Mouse (Mus musculus) mature B cell (primary cell): Measurements from ENCODE around the gene Sipa1l2.

ENCODE experiments used
- in situ Hi-C: fragments of 300-500 bp; cut with MboI; formaldehyde crosslinking; loops from 2 replicates; pipeline ENCODE4 v1.14.3; 2019

Sipa1l2 gene

GRCm38 (mm10) chr8:125465156-125465821 lies 104.3 kb downstream of the Sipa1l2 start:
- in situ Hi-C loops, result no loop called here

- in situ Hi-C loops, result no loop called here
Observed at GRCm38 (mm10) chr8:125462901-125463300, 106.7 kb downstream of the Sipa1l2 start.

DNA sequence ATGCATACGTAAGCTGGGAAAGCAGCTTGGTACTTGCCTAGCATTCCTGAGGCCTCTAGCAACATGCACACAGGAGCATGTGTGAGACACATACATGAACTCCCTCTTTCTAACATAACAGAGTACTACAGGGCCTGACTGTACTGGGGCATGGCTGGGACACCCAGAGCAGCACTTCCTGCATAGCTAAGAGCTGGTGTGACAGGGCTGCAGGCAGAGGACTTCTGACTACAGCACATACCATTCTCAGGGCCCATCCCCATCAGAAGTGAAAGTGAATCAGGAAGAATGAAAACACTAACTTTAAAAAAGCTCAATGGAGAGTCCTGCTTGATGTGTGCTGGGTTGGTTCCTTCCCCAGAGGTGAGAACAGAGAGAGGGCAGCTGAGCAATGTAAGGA lies 108.1 kb downstream of the Sipa1l2 start:
- in situ Hi-C loops, result no loop called here

DNA sequence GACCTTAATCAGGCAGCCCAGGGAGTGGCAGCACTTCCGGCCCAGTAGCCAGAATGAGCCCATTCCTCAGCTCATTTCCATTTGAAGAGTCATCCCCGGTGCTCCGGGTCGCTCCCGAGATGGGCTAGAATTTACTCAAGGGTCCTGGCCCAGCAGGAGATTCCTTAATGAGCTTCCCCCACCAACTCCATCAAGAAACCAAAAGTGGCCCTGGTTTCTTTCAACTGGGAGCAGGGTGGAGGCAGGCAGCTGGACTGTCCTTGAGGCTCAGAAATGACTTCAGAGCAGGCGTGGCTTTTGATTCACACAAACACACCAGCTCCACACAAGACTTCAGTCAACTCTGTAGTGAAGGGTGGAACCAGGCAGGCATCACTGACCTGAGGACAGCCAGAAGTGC lies 109.0 kb downstream of the Sipa1l2 start:
- in situ Hi-C loops, result no loop called here

DNA sequence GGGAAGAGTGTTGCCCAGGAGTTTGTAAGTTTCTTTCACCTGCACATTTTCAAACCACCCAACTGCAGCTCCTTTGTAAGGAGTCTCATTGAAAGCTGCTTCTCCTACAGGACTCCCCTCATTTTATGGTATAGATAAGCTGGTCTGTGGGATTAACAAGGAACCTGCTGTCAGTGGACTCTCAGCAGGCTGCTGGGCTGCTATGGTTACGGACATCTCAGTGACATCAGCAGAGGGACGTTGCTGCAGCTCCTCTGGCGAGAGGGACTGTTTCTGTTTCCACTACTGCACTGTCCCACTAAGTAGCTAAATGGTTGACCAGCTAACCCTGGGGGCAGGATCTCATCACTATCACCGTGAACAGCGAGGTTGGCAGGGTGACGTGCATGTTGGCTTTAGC lies 120.6 kb downstream of the Sipa1l2 start:
- in situ Hi-C loops, result no loop called here

GRCm38 (mm10) chr8:125447543-125447942 lies 122.1 kb downstream of the Sipa1l2 start:
- in situ Hi-C loops, result no loop called here

DNA sequence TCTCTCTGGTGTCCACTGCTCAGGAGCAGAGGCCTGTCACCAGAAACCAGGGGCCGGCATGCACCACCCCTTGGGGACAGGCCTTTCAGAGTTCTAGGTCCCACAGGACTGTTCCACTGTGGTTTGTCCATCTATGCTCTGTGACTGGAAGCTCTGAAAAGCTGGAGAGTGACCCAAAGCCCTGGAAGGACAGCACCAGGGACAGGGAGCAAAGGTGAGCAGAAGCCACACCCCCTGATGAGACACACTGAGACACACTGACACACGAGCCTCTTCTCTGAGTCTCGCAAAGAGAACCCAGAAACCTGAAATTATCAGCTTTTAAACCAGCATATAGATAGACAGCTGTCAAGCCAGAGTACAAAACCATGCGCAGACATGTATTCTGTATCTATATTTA lies 123.4 kb downstream of the Sipa1l2 start:
- in situ Hi-C loops, result no loop called here

GRCm38 (mm10) chr8:125445225-125445609 lies 124.4 kb downstream of the Sipa1l2 start:
- in situ Hi-C loops, result no loop called here

DNA sequence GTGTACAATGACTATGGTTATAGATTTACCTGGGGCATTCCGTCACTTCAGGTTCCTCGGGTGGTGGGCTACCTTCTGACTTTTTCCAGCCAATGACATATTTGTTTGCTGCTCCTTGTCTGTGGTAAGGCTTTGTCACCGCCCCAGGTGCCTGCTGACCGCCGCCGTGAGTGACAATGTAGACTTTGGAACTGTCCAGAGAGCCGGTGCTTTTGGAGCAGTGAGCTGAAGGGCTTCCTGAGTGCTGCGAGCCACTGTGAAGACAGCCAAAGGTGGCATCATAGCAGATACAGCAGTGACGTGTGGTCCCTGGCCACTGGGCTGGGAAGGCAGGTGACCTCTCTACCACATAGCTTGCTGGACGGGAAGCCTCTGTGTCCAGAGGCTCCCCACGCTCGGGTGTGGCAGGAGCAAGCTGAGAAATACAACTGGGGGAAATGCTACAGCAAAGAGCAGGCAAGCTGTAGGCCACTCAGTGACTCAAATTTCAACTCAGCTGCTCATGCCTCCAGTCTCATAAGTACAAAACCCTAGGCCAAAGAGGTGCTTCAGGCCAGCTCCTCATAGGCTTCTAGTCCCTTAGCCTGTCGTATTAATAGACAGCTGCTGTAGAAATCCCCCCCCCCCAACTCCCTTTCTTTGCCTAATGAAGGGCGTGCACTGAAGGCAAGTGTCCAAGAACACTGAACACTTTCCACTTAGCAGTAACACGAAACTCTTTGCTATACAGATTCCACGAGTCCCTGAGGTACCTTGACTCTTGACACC lies 125.0 kb downstream of the Sipa1l2 start:
- in situ Hi-C loops, result no loop called here

- in situ Hi-C loops, result no loop called here
Observed at GRCm38 (mm10) chr8:125435320-125436100, 134.1 kb downstream of the Sipa1l2 start.

GRCm38 (mm10) chr8:125434151-125434550 lies 135.5 kb downstream of the Sipa1l2 start:
- in situ Hi-C loops, result no loop called here

- in situ Hi-C loops, result no loop called here
Observed at GRCm38 (mm10) chr8:125431321-125431720, 138.3 kb downstream of the Sipa1l2 start.

DNA sequence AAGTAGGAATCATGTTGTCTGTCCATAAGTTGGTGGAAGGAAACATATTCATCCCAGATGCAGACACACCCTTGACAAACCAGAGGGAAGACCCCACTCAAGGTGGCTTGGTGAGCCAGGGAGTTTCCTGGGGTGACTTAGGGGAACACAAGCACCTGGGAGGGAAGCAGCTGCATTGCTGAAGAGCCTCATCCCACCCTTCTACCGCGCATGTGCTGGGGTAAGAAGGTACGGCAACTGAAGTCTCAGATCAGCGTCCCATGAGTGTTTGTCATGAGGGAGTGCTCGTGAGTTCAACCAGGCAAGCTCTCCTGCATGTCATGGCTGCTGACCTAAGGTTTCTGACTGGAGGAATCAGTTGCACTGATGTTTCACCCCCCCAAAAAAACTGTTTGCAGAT lies 138.8 kb downstream of the Sipa1l2 start:
- in situ Hi-C loops, result no loop called here

GRCm38 (mm10) chr8:125428979-125429690 lies 140.5 kb downstream of the Sipa1l2 start:
- in situ Hi-C loops, result no loop called here

DNA sequence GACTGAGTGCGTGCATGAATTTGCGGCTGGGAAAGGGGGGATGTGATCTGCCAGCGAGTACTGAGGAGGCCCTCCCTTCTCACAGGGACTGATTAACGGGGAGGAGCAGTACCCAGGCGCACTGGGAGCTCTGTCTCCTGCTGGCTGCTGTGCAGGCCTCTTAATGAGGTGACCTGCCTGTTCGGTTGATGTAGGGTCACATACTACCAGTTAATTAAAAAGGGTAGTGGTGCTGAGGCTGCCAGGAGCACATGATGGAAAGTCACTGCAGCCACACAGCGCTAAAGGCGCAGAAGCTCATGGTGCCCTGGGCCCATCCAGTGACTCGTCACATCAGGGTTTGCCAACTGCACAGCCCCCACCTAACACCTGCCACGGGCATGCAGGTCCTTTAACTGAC lies 145.7 kb downstream of the Sipa1l2 start:
- in situ Hi-C loops, result no loop called here

GRCm38 (mm10) chr8:125419202-125419830 lies 150.3 kb downstream of the Sipa1l2 start:
- in situ Hi-C loops, result no loop called here

GRCm38 (mm10) chr8:125416146-125416545 lies 153.5 kb downstream of the Sipa1l2 start:
- in situ Hi-C loops, result no loop called here

DNA sequence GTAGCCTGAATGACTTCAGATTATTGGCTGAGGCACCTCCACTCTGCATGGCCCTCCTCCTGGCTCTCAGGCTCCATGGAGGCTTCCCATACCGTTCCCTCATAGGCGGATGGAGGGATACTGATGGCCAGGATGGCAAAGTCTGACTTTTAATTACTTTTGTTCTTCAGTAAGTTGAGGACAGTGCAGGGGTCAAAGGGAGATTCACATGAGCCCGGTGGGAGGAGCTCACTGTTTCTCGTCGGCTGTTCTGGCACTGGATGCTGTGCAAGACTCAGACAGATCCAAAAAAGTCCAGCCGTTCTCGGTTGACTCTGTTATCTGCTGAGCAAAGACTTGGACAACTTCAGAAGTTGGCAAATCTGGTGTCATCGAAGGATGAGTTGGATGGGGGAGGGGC lies 155.0 kb downstream of the Sipa1l2 start:
- in situ Hi-C loops, result no loop called here

DNA sequence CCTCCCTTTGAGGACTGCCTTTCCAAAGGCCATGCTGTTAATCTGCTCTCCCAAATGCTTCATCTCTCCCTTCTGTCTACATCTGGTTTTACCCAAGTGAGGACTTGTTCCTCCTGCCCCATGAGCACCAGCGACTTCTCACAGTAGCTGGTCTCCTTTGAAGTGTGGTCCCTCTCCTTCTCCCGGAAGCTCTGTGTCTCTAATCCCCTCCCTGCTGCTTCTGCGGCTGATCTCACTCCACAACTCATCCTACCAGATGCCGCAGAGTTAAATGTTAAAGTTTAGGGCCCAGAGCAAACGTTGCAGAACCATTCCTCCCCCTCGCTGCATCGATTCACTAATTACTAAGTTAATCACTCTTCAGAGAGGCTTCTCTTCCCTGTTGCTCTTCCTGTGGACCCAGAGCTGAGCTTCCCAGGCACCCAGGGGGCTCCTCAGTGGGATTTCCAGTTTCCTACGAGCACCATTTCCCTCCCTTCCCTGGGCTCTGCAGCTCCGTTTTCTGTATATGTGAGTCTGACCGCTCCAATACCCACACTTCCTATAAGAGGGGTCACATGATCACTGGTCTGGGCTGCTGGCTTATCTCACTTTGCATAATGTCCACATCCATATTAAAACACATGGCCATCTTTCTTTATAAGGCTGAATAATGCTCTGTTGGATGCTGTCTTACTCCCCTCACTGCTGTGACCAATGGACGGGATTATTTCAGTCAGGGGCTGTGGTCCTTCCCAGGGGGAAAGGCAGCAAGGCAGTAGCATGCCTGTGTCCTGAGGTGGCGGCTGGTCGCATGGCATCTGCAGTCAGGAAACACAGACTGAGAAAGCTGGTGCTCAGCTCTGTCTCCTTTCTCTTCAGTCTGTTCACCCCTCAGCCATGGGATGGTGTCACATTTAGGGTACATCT lies 156.4 kb downstream of the Sipa1l2 start:
- in situ Hi-C loops, result no loop called here

GRCm38 (mm10) chr8:125410646-125411045 lies 159.0 kb downstream of the Sipa1l2 start:
- in situ Hi-C loops, result no loop called here

DNA sequence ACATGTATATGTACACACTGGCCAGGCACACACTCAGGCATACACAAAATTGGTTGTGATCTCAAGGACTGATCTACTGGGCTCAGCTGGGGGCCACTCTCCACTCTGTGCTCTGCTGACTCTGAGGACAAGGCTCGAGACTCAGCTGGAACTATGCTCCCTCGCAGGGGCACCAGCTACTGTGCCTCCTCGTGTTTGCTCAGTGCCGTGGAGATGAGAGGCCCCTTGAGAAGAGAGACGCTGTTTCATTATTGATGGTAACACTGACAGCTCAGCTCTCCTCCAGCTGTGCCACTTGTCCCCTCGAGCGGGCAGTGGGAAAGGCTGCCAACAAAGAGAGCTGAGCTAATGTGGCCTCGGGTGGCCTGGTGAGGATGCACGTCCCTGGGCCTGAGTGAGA lies 161.9 kb downstream of the Sipa1l2 start:
- in situ Hi-C loops, result no loop called here
